Mouse (Mus musculus) brain, adult 2 months (tissue): ENCODE results near the gene Dlgap4.
A peak's percentile ranks its signal among the peaks of the same experiment; 100 is the strongest.

Experiments
- DNase-seq: peaks from one replicate; pipeline ENCODE4 v3.0.0; 2011; ENCODE audit warnings: low read depth, low spot score

The Dlgap4 gene

GRCm38 (mm10) chr2:156735761-156736335, 122.3 kb downstream of the Dlgap4 start:
- DNase-seq: peak; percentile 66

GRCm38 (mm10) chr2:156736846-156737245, 123.3 kb downstream of the Dlgap4 start:
- peak; percentile 90 for DNase-seq

DNA sequence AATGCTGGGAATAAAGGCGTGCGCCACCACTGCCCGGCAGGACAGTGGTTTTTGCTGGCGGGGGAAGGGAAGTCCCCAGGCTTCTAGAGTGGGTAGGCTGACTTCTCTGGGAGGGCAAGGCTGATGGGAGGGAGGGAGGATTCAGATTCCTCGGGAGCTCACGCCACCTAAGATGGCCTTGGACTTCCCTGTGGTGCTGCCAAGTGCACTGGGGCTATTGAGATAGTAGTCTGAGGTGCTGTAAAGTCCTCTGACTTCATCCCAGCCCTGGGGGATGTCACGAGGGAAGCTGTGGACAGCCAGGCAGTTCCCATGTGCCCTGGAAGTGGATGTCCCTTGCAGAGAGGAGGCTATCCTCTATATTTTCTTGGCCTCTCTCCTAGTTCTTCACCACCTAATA, 124.5 kb downstream of the Dlgap4 start:
- no peak for DNase-seq

DNA sequence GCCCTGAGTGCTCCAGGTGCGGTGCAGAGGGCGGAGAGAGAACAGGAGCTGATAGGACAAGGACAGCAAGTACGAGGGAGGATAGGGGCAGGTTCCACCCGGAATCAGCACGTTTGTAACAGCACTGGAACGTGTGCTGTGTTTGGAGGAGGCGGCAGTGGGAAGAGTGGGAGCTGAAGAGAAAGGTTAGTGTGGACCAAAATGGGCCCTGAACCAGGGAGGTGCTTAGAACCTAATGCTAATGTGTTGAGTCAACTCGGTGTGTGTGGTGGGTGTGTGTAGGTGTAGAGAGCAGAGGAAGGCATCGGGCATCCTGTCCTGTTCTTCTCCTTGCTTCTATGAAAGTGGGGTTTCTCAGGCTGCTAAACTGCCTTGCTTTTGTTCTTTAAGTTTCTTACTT, 127.8 kb downstream of the Dlgap4 start:
- peak; percentile 70 for DNase-seq

DNA sequence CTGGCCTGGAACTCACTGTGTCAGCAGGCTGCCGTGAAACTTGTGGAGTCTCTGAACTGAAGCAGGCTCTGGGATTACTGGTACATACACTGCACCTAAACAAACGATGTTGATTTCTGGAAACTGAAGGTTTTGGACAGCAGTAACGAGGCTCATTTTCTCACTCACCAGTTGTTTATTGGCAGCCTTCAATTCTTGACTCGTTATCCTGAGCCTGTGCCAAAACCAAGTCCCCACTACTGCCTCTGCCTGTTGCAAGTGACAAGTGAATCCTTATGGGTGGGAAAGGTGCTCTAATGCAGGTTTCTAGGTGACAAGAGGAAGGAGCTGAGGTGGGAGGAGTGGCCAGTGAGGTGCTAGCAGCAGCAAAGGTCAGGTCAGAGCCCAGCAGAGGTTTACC, 128.5 kb downstream of the Dlgap4 start:
- DNase-seq: no peak

- no peak for DNase-seq
These were observed 129.7 kb downstream of the Dlgap4 start for GRCm38 (mm10) chr2:156743248-156743647.

- DNase-seq: no peak
These were observed 130.9 kb downstream of the Dlgap4 start for GRCm38 (mm10) chr2:156744414-156744813.

DNA sequence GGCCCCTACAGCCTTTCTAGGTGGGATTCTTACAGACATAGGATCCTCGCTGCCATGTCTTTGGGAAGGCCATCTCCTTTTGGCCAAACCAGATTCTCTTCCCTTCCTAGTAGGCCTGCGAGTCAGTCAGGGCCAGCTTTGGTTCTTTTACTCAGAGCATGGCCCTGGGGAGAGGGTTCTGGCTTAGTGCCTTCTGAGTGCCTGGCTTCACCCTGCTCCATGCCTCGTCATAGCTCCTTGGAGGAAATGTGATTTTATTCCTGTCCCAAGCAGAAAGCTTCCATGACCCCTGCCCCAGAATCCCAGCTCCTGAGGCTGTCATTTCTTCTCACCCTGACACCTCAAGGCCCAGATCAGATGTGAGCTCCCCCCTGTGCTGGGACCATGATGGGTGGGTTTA, 133.8 kb downstream of the Dlgap4 start:
- DNase-seq: no peak

- DNase-seq: no peak
These were observed 136.2 kb downstream of the Dlgap4 start for GRCm38 (mm10) chr2:156749687-156750086.

DNA sequence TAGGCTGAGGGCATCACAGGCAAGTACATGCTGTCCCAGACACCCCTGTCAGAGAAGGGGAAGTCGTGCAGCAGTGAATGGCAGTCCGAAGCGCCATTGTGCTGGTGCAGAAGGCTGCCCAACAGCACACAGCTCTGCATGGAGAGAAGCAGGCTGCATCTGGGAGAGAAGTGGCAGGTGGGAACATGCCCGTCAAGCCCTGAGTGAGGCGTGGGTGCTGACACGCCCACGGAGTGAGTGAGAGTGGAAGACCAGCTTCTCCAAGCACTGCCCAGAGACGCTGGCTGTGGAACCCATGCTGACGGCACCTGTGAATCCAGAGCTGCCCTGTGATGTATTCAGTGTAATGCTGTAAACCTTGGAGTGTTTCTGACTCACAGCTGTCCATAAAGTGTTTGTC, 143.4 kb downstream of the Dlgap4 start:
- DNase-seq: peak; percentile 67

DNA sequence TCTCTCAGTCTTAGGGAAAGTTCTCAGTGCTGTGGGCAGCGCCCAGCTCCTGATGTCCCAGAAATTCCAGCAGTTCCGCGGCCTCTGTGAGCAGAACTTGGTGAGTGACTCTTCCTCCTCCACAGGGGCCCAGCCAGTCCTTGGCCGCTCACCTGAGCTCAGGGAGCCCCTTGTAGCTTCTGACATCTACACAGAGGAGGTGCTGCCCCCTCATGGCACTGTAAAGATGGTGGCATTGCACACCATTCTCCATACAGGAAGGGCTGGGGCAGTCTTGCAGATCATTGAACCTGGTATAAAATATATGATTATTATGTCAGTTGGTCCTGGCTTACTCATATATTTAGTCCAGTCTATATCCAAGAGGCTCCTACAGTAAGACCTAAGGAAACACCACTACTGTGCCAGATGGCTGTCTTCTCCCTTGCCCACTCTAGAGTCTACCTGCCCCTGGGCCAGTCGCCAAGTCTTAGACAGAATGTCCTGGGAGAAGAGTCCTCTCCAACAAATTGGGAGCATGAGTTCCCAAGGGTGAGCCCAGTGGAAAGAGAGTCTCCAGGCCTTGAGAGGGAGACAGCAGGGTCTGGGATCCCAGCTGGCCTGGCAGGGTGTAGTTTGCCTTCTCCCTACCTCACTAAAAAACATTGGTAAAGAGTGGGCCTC, 147.5 kb downstream of the Dlgap4 start:
- DNase-seq: peak; percentile 59

GRCm38 (mm10) chr2:156761521-156762278, 148.2 kb downstream of the Dlgap4 start:
- DNase-seq: no peak

GRCm38 (mm10) chr2:156762499-156762898, 149.0 kb downstream of the Dlgap4 start:
- peak; percentile 65 for DNase-seq

GRCm38 (mm10) chr2:156763101-156763500, 149.6 kb downstream of the Dlgap4 start:
- DNase-seq: no peak

GRCm38 (mm10) chr2:156764022-156764421, 150.5 kb downstream of the Dlgap4 start:
- DNase-seq: no peak

DNA sequence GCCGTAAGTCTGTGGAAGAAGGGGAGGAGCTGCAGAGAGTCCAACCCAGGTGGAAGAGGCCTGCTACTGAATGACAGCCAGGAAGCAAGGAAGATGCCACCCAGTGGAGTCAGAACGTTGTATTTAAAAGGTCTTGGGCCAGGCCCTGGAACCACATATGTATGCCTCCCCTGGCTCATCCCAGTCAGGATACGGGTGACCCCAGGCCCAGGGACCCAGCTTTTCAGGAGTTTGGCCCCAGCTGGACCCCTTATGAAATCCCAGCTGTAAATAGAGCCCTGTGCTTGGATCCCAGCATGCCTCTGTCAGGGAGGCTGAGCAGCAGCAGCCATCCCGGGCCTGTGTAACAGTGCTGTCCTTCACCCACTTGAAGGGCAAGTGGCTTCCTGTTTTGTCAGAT, 151.2 kb downstream of the Dlgap4 start:
- DNase-seq: no peak

DNA sequence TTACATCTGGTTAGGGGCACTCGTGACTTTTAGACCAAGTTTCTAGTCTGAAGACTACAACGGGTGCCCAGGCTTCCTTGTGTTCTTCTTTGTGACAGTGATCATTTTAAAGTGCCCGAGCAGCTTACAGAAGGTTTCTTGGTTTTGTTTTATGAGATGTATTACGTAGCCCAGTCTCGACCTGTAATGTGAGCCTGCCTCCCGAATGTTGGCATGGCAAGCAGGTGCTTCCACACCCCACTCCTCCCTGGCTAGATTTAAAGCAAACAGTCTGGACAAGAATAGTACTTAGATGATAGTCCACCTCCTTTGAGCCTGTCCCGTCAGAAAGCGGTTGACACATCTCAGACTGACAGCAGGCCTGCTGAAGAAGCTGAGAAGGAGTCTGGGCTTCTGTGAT, 152.1 kb downstream of the Dlgap4 start:
- no peak for DNase-seq

DNA sequence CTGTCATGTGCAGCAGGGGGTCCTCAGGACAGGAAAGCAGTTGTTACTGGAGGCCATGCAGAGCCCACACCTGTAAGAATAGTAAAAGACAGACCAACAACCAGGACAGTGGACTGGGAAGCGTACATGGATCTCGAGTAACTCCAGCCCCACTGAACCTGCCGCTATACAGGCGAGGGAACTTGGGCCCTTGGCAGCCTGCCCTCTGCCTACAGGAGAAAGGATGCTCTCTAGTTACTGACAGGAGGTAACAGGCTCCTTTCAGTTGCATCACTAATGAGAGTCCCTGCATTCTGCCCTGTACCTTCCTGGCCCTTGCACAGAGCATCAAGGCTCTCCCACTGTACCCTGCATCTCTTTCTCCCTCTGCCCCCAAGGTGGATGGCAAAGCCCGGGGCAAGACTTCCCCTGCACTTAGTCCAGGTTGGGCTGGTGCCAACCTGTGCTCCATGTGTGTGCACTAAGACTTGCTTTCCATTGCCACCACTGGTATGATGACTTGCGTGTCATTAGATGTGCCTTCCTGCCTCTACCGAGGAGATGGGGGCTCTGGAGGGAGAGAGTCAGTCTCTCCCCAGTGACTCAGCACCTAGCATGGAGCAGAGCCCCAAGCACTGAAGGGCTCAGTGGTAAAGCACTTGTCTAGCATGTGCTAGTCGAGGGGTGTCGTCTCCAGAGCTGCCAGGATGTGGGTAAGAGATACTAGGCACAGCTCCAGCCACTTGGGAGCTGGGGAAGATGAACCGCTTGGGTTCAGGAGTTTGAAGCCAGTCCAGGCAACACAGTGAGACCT, 152.9 kb downstream of the Dlgap4 start:
- peak; percentile 71 for DNase-seq

DNA sequence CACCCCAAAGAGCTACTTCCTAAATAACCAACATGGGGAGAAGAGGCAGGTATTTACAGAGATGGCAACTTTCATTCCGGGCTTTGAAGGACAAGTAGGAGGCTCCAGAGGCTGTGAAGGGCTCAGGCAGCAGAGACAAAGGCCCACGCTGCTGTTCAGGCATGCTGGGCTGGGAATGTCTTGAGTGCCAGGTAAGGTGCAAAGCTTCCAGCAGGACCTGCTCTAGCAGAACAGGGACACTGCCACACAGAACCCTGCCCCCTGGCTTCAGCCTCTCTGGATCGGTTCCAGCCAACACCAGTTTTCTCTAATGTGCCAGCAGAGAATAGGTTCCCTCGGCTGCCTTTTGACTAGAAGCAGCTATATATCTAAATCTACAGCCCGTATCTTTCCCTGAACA, 153.6 kb downstream of the Dlgap4 start:
- DNase-seq: no peak

- DNase-seq: no peak
These were observed 155.8 kb downstream of the Dlgap4 start for GRCm38 (mm10) chr2:156769274-156769673.

- no peak for DNase-seq
These were observed 160.0 kb downstream of the Dlgap4 start for GRCm38 (mm10) chr2:156773470-156773869.
